Mouse (Mus musculus): ENCODE results near the gene Tceanc2. TPM values are rescaled to one million over a fixed set of nuclear protein-coding genes. Genes with fewer than 3 reads are reported as not detected.

Tceanc2 gene
- polyA plus RNA-seq, 1 experiment from 2014 or later, result 20.5 TPM

DNA sequence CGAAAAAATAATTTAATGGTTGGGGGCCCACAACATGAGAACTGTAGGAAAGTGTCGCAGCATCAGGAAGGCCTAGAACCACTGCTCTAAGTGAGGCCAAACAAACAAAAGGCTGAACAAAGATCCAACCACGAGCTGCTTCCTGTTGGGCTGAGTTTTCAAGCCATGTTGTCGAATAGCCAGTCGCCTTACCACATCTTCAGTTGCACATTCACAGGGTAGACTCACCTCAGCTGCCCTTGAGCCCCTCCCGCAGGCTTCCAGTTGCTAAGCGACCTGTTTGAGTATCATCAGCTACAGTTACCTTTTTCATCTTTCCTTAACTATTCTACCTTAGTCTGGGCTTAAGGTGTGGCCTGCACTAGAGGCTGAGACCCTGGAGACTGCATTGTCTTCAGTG, 24.1 kb upstream of the Tceanc2 start:
- Histone ChIP-seq H3K36me3 (peaks cover 96% of the 10 kb centered on the region), H3K27ac (replicated peaks) (no peak overlapping the region), H3K9ac (no peak overlapping the region), H3K27me3 (no peaks in the 10 kb centered on the region), H3K4me3 (no peak overlapping the region), H3K9me3 (no peaks in the 10 kb centered on the region), H3K4me1 (replicated peaks) (no peaks in the 10 kb centered on the region), H3K4me2 (no peak overlapping the region)
- no peak for ATAC-seq (ENCODE audit: low read depth)
- 91% methylated on average over 7 of the region's 7 CpGs for WGBS

DNA sequence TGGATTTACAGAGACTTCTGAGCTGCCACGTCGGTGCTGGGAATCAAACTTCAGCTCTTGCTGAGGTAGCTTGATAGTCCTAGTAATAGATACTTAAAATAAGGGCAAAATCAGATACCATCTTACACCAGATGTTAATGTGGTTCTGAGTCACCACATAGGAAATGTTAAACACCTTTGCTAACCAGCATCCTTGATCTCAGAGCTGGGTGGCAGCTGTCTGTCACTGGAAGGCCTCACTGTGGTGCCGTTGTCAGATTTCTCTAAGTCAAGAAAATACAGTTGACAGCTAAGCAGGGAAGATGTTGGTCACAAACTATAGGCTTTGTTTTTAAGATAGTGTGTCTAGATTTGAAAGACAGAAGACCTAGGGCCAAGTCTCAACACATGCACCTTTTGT, 22.9 kb upstream of the Tceanc2 start:
- WGBS, result 97% methylated on average over 3 of the region's 3 CpGs
- Histone ChIP-seq H3K4me2 (no peak overlapping the region), H3K27me3 (no peaks in the 10 kb centered on the region), H3K9me3 (no peaks in the 10 kb centered on the region), H3K9ac (no peak overlapping the region), H3K4me3 (no peak overlapping the region), H3K36me3 (peaks cover 97% of the 10 kb centered on the region), H3K4me1 (replicated peaks) (no peaks in the 10 kb centered on the region), H3K27ac (replicated peaks) (no peak overlapping the region)
- ATAC-seq (ENCODE audit: low read depth), result no peak

DNA sequence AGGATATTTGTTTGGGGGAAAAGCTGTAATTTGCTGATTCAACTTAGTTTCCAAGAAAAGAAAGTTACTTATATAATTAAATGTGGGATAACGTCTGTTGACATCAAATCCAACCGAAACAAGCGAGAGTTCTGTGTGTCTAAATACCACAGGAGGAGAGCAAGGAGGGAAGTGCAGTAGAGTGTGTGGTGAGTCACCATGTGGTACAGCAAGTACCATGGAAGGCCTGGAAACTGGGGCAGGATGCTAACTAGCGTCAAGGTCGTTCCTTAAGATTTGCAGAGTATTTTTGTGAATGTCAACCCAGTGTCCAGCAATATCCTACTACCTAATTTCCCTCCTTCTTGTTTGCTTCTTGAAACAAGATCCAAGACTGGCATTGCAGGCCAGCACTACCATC, 19.2 kb upstream of the Tceanc2 start:
- no peaks in the 10 kb centered on the region for H3K9me3 ChIP-seq
- H3K36me3 ChIP-seq, result peaks cover 93% of the 10 kb centered on the region
- H3K9ac ChIP-seq, result no peak overlapping the region
- H3K4me3 ChIP-seq, result no peak overlapping the region
- no peak overlapping the region for H3K4me2 ChIP-seq
- H3K27me3 ChIP-seq, result no peaks in the 10 kb centered on the region
- no peak overlapping the region for H3K27ac ChIP-seq (replicated peaks)
- 97% methylated on average over 5 of the region's 5 CpGs for WGBS
- no peak for ATAC-seq (ENCODE audit: low read depth)
- no peaks in the 10 kb centered on the region for H3K4me1 ChIP-seq (replicated peaks)

DNA sequence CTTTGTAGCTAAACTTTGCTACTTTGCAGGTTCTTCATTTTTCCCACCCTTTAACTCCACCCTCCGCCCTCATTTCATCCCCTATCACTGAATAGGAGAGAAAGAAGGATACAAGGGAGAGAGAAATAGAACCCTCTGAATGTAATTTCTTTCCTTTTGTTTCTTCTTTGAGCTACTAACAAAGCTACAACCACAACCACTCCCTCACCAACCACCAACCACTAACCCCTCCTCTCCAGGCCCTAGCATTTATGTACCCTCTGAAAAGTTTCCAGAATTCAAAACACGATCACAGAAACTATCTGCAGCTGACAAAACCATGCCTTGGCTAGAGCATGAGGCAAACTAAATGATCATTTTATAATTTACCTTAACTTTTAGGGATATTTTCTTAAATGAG, 17.5 kb upstream of the Tceanc2 start:
- Histone ChIP-seq H3K36me3 (peaks cover 89% of the 10 kb centered on the region), H3K4me1 (replicated peaks) (no peaks in the 10 kb centered on the region), H3K4me3 (no peak overlapping the region), H3K27me3 (no peaks in the 10 kb centered on the region), H3K9me3 (no peaks in the 10 kb centered on the region), H3K27ac (replicated peaks) (no peak overlapping the region), H3K4me2 (no peak overlapping the region), H3K9ac (no peak overlapping the region)
- 95% methylated on average over 2 of the region's 2 CpGs for WGBS
- no peak for ATAC-seq (ENCODE audit: low read depth)

DNA sequence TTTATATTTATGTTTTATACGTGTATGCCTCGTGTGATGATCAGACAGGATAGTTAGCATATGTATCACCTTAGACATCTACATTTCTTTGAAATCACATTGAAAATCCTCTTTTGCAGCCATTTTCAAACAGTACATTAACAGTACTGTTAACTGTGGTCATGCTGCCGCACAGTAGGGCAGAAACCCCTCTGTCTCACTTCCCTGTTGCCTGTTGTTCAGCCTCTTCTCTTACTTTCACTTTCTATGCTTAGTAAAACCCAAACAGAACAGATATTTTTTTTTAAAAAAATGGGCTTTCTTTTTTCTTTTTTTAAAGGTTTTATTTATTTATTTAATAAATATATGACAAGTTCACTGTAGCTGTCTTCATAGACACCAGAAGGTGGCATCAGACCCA, 14.9 kb upstream of the Tceanc2 start:
- 97% methylated on average over 3 of the region's 3 CpGs for WGBS
- Histone ChIP-seq H3K27ac (replicated peaks) (no peak overlapping the region), H3K36me3 (peaks cover 87% of the 10 kb centered on the region), H3K4me2 (no peak overlapping the region), H3K4me3 (no peak overlapping the region), H3K9me3 (no peaks in the 10 kb centered on the region), H3K27me3 (no peaks in the 10 kb centered on the region), H3K4me1 (replicated peaks) (no peaks in the 10 kb centered on the region), H3K9ac (no peak overlapping the region)
- no peak for ATAC-seq (ENCODE audit: low read depth)

DNA sequence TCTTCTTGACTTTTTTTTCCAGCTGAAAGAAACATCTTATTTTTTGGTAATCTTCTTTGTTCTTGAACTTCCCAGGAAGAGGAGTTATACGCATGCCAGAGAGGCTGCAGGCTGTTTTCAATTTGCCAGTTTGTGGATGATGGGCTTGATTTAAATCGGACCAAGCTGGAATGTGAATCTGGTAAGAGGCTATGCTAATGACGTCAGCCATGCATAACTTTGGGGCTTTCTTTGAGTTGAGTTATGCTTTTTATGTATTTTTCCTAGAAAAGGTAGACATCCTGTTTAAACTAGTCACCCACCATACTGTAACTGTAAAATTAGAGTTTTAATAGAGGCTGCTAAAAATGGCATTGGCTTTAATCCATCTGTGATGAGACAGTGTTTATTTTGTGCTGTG, 6.8 kb upstream of the Tceanc2 start:
- WGBS, result 75% methylated on average over 3 of the region's 3 CpGs
- H3K4me3 ChIP-seq, result no peak overlapping the region
- ATAC-seq (ENCODE audit: low read depth), result no peak
- H3K9ac ChIP-seq, result no peak overlapping the region
- no peaks in the 10 kb centered on the region for H3K27me3 ChIP-seq
- peaks cover 26% of the 10 kb centered on the region for H3K4me1 ChIP-seq (replicated peaks)
- peaks cover 45% of the 10 kb centered on the region for H3K36me3 ChIP-seq
- no peaks in the 10 kb centered on the region for H3K9me3 ChIP-seq
- H3K4me2 ChIP-seq, result no peak overlapping the region
- H3K27ac ChIP-seq (replicated peaks), result no peak overlapping the region

DNA sequence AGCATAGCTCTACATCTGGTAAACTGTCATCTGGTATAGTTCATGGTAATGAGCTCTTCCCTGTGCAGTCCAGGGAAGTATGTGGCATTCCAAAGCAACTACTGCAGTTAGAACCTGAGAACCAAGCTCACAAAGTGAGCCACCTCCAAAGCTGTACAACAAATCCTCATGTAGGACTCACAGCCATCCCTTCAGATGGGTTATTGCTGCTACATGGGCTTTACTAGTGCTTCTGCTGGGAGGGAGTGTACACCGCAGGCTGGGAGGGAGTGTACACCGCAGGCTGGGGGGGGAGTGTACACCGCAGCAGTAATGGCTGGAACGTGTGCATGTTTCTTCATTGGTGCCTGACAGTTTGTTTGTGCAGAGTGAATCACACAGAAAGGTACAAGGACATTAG, 4.3 kb upstream of the Tceanc2 start:
- Histone ChIP-seq H3K27me3 (no peaks in the 10 kb centered on the region), H3K4me3 (no peak overlapping the region), H3K9ac (no peak overlapping the region; the same call in 1 of the 2 replicates), H3K27ac (replicated peaks) (no peak overlapping the region), H3K36me3 (peaks cover 22% of the 10 kb centered on the region), H3K9me3 (no peaks in the 10 kb centered on the region), H3K4me1 (replicated peaks) (peaks cover 38% of the 10 kb centered on the region), H3K4me2 (no peak overlapping the region)
- ATAC-seq (ENCODE audit: low read depth), result no peak
- 91% methylated on average over 4 of the region's 4 CpGs for WGBS

DNA sequence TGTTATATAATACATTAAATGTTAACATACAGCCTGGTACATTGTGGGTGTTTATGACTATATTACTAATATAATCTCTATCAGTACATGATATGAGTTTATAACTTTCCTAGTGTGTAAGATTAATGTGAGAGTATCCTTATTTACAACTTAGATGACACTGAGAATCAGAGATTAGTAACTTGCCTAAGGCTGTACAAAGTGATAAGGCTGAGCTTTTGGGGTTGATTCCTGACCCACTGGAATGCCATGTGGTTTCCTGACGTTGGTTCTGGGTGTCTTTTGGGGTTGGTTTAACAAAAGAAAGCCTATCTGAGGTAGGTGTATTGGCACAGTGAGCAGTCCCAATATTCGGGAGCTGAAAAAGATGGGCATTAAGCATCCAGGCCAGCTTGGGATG, 3.9 kb upstream of the Tceanc2 start:
- H3K4me3 ChIP-seq, result no peak overlapping the region
- no peaks in the 10 kb centered on the region for H3K27me3 ChIP-seq
- no peak overlapping the region for H3K27ac ChIP-seq (replicated peaks)
- peaks cover 39% of the 10 kb centered on the region for H3K4me1 ChIP-seq (replicated peaks)
- peaks cover 18% of the 10 kb centered on the region for H3K36me3 ChIP-seq
- ATAC-seq (ENCODE audit: low read depth), result no peak
- H3K9ac ChIP-seq, result no peak overlapping the region
- H3K9me3 ChIP-seq, result no peaks in the 10 kb centered on the region
- WGBS, result 74% methylated on average over 2 of the region's 2 CpGs
- no peak overlapping the region for H3K4me2 ChIP-seq

DNA sequence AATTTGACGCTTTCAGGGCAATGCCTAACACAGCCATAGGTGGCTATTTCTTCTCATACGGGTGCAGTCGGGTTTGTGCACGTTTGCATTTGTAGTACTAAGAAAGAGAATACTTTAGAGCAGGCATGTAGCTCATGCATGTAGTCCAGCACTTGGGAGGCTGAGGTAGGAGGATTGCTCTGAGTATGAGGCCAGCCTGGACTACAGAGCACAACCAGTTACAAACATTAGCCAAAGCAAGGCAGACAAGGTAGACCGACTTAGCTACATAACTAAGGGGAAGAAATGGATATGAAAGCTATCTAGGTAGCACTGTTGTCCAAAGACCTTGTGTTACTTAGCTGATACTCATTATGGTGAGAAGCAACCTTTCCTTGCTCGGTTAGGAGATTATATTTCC, 3.0 kb upstream of the Tceanc2 start:
- WGBS, result 88% methylated on average over 6 of the region's 6 CpGs
- H3K4me2 ChIP-seq, result 0 out of 2 replicates have a peak overlapping the region, but pooled peaks have one; percentile 7
- peaks cover 9% of the 10 kb centered on the region for H3K36me3 ChIP-seq
- H3K27ac ChIP-seq (replicated peaks), result no peak overlapping the region
- no peak for ATAC-seq (ENCODE audit: low read depth)
- no peak overlapping the region for H3K9ac ChIP-seq
- no peak overlapping the region for H3K4me3 ChIP-seq
- H3K27me3 ChIP-seq, result no peaks in the 10 kb centered on the region
- no peaks in the 10 kb centered on the region for H3K9me3 ChIP-seq
- peaks cover 49% of the 10 kb centered on the region for H3K4me1 ChIP-seq (replicated peaks)

DNA sequence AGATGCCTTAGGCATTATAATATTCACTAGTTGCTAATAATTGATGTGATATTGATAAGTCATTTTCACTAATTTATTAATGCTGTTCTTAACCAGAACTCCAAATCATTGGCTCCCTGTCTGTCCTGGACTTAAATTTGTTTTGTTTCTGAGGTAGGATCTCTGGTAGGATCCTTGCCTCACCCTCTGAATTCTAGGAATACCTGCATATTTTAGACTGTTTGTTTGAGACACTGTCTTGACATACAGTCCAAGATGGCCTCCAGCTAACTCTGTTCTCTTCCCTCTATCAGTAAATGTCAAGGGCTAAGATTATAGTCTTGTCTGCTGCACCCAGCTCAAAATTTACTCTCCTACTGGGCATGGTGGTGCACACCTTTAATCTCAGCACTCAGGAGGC, 1.8 kb upstream of the Tceanc2 start:
- Histone ChIP-seq H3K9ac (no peak overlapping the region), H3K27ac (replicated peaks) (no peak overlapping the region), H3K36me3 (no peaks in the 10 kb centered on the region), H3K4me1 (replicated peaks) (peaks cover 54% of the 10 kb centered on the region), H3K27me3 (no peaks in the 10 kb centered on the region), H3K9me3 (no peaks in the 10 kb centered on the region), H3K4me2 (peak overlapping the region; percentile 65), H3K4me3 (no peak overlapping the region)
- no peak for ATAC-seq (ENCODE audit: low read depth)

DNA sequence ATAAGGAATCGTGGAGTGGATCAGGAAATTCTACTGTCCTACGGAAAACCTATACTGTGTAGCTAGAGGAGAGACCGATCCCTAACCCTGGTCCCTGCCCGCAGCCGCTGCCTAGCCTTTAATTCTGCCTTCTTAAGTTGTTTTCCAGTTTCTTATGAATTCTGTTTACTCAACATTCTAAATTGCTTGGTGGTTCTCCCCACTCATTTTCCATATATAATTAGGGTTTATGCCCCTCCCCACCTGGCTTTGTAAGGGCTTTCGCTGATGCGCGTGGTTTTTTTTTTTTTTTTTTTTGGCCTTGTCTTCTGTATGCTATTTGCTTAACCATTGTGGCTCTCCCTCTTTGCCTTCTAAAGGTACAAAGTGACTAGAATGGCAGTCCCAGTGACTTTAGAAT, 645 bp upstream of the Tceanc2 start:
- Histone ChIP-seq H3K4me1 (replicated peaks) (peaks cover 48% of the 10 kb centered on the region), H3K9me3 (no peaks in the 10 kb centered on the region), H3K36me3 (peaks cover 10% of the 10 kb centered on the region), H3K4me3 (peak overlapping the region; percentile 95), H3K27me3 (no peaks in the 10 kb centered on the region), H3K4me2 (peak overlapping the region; percentile 65), H3K9ac (peak overlapping the region; percentile 94), H3K27ac (replicated peaks) (peak overlapping the region; percentile 99)
- WGBS, result 2% methylated on average over 8 of the region's 8 CpGs
- ATAC-seq (ENCODE audit: low read depth), result 0 out of 2 replicates have a peak, but pooled peaks have one; percentile 2

DNA sequence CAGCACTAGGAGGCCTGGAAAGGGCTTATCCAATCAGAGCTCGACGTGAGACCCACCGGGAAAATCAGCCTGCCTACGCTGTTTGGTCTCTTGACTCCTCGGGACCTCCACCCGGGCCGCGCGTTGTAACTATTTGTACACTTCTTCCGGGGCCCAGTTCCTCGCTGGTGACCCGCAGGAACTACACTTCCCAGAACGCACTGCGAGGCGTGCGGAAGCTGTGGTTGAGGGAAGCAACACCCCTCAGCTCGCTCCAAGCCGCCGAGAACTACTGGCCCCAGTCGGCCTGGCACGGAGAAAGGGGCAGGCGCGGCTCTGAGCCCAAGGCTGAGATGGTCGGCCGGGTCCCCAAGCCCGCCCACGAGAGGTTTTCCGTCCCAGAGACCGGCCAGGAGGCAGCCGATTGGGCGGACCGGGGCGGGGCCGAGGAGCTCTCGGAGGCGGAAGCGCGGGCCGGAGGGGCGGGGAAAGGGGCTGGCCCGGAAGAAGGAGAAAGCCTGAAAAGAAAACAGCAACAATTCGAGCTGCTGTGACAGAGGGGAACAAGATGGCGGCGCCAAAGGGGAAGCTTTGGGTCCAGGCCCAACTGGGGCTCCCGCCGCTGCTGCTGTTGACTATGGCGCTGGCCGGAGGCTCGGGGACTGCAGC, 610 bp downstream of the Tceanc2 start, which contains the start of gene Tmem59:
Tmem59 (plus strand) TSS at position 218 of the 648 bp plus-strand sequence.
- H3K9ac ChIP-seq, result peak within 1 kb of the TSS; percentile 94
- peaks cover 17% of the 10 kb centered on the region for H3K36me3 ChIP-seq
- H3K9me3 ChIP-seq, result no peaks in the 10 kb centered on the region
- H3K4me2 ChIP-seq, result peak within 1 kb of the TSS; percentile 65
- under 1% methylated on average over 47 of the region's 49 CpGs for WGBS
- peak within 1 kb of the TSS; percentile 99 for H3K27ac ChIP-seq (replicated peaks)
- peak within 1 kb of the TSS; percentile 95 for H3K4me3 ChIP-seq
- peak; percentile 94 for ATAC-seq (ENCODE audit: low read depth)
- peaks cover 47% of the 10 kb centered on the region for H3K4me1 ChIP-seq (replicated peaks)
- no peaks in the 10 kb centered on the region for H3K27me3 ChIP-seq

DNA sequence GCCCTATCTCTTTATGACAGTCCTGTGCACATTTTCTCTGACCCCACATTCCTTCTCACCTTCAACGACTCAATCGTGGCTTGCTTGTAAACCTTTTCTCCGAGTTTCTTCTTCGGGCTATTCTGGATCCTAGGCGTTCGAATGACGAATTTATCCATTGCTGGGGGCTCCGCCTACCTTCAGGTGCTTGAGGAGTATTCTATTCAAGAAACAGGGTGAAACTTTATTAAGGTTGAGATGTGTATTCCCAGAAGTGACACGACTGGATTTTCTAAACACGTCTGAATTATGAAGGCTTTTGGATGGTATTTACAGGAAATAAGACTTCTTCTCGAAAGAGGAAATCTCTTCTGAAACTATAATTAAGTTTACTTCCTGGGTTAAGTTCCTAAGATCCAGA, 1.4 kb downstream of the Tceanc2 start:
- peak overlapping the region; percentile 99 for H3K27ac ChIP-seq (replicated peaks)
- H3K4me1 ChIP-seq (replicated peaks), result peaks cover 42% of the 10 kb centered on the region
- H3K36me3 ChIP-seq, result peaks cover 19% of the 10 kb centered on the region
- H3K4me3 ChIP-seq, result peak overlapping the region; percentile 95
- peak overlapping the region; percentile 94 for H3K9ac ChIP-seq
- ATAC-seq (ENCODE audit: low read depth), result no peak
- 50% methylated on average over 11 of the region's 11 CpGs for WGBS
- no peaks in the 10 kb centered on the region for H3K9me3 ChIP-seq
- no peaks in the 10 kb centered on the region for H3K27me3 ChIP-seq
- peak overlapping the region; percentile 65 for H3K4me2 ChIP-seq

All from neural tube, embryonic 13.5 days (tissue).